Mouse (Mus musculus) adrenal gland, postnatal 10 days (tissue): ENCODE results near the gene Srp54c. TPM values are rescaled to one million over a fixed set of nuclear protein-coding genes. Genes with fewer than 3 reads are reported as not detected.

Experiments used
- DNase-seq: peaks from one replicate; pipeline ENCODE4 v3.0.0; 2021; ENCODE audit warnings: mixed read lengths
- total RNA-seq, 2 experiments: library from RNA; stranded (reverse); gene quantifications; 2 replicates each; pipeline ENCODE4 v1.2.3; 2021

Srp54c gene
- total RNA-seq, 2 experiments from 2014 or later, result 33.4 to 40.0 TPM

DNA sequence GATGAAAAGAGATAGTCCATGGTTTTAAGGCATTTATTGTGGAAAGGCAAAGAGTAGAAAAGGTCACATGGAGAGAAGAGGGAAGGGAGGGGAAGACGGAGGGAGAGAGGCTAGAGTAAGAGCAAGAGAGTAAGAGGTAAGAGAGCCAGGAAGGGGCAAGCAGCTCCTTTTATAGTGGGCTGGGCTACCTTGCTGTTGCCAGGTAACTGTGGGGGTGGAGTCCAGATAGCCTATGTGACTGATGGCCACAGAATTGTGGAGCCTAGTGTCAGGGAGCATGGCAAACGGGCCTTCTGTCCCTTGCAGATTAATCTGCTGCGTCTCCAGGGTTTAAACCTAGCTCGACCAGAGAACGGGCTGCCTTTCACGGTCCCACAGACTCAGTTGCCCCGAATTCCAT, 81.9 kb downstream of the Srp54c start:
- DNase-seq, result no peak

Other genes starting within 250 kb of the Srp54c start
- gene Gm20403, start 243.6 kb upstream of the Srp54c start, total RNA-seq, result not detected
- gene Baz1a, start 215.8 kb upstream of the Srp54c start, total RNA-seq, result 10 to 100 TPM; 22.0 to 27.1 TPM
- gene 2700097O09Rik, start 150.1 kb upstream of the Srp54c start, total RNA-seq, result 10 to 100 TPM in 1 of 2 experiments, 1 to 10 TPM in 1; 8.9 to 11.3 TPM
- gene Srp54a, start 149.9 kb upstream of the Srp54c start, total RNA-seq, result 100 to 1,000 TPM; 110 to 121 TPM
- 10 to 100 TPM in 1 of 2 experiments, 1 to 10 TPM in 1; 5.1 to 12.8 TPM for gene Fam177a, start 105.7 kb upstream of the Srp54c start, total RNA-seq
- gene Srp54b, start 75.1 kb upstream of the Srp54c start, total RNA-seq, result 10 to 100 TPM; 61.5 to 78.7 TPM
- 1 to 10 TPM in 1 of 2 experiments, not detected in 1; 7.9 TPM for gene 1700047I17Rik2, start 30.6 kb upstream of the Srp54c start, total RNA-seq
- 10 to 100 TPM; 15.5 to 16.8 TPM for gene 1110008L16Rik, start 69.4 kb downstream of the Srp54c start, total RNA-seq
- gene Ppp2r3c, start 72.8 kb downstream of the Srp54c start, total RNA-seq, result 10 to 100 TPM; 11.7 to 11.8 TPM
- 100 to 1,000 TPM; 236 to 251 TPM for gene Psma6, start 154.1 kb downstream of the Srp54c start, total RNA-seq